Mouse (Mus musculus) neural tube, embryonic 13.5 days (tissue): Measurements from ENCODE around the gene Tdg. TPM values are rescaled to one million over a fixed set of nuclear protein-coding genes. Genes with fewer than 3 reads are reported as not detected.

Source experiments
- ATAC-seq: fragments of 200-750 bp; cut with Nextera tagmentation; 2 replicates; pipeline ENCODE4 v1.8.0; 2017; ENCODE audit warnings: low read depth, mild to moderate bottlenecking, moderate TSS enrichment, moderate library complexity
- H3K27ac ChIP-seq: fragments of 300-500 bp; sonication (generic); replicated peaks from 2 replicates; pipeline ENCODE4 v1.5.1; 2015; ENCODE audit warnings: moderate library complexity, mild to moderate bottlenecking, inconsistent platforms
- H3K27me3 ChIP-seq: fragments of 300-500 bp; sonication (generic); 2 replicates; pipeline ENCODE4 v1.6.1; 2015; ENCODE audit warnings: mild to moderate bottlenecking, inconsistent platforms
- H3K36me3 ChIP-seq: fragments of 300-500 bp; sonication (generic); 2 replicates; pipeline ENCODE4 v1.6.1; 2015; ENCODE audit warnings: mild to moderate bottlenecking, inconsistent platforms
- H3K4me1 ChIP-seq: fragments of 300-500 bp; sonication (generic); replicated peaks from 2 replicates; pipeline ENCODE4 v1.6.1; 2015; ENCODE audit warnings: inconsistent platforms
- H3K4me2 ChIP-seq: fragments of 300-500 bp; sonication (generic); 2 replicates; pipeline ENCODE4 v1.6.1; 2015; ENCODE audit warnings: inconsistent platforms, mild to moderate bottlenecking, moderate library complexity
- H3K4me3 ChIP-seq: fragments of 300-500 bp; sonication (generic); 2 replicates; pipeline ENCODE4 v1.5.1; 2015; ENCODE audit warnings: mild to moderate bottlenecking, inconsistent platforms
- H3K9ac ChIP-seq: fragments of 300-500 bp; sonication (generic); 2 replicates; pipeline ENCODE4 v1.6.1; 2015; ENCODE audit warnings: moderate library complexity, mild to moderate bottlenecking, inconsistent platforms
- H3K9me3 ChIP-seq: fragments of 300-500 bp; sonication (generic); 2 replicates; pipeline ENCODE4 v1.6.1; 2016; ENCODE audit warnings: inconsistent platforms
- WGBS: fragments of 180-500 bp; shearing (Covaris S2); methylation state at CpG from one replicate; pipeline ENCODE4 v1.1.7; 2015; 5-methylcytosine and 5-hydroxymethylcytosine counted together
- polyA plus RNA-seq: library from polyadenylated mRNA; unstranded; fragments of >200 nt; fragmentation: Nextera tagmentation; extraction: Ambion mirVana; gene quantifications from 2 replicates; pipeline ENCODE4 v1.2.1, GENCODE M21; 2015

The Tdg gene
- polyA plus RNA-seq, 1 experiment from 2014 or later = 195 TPM

DNA sequence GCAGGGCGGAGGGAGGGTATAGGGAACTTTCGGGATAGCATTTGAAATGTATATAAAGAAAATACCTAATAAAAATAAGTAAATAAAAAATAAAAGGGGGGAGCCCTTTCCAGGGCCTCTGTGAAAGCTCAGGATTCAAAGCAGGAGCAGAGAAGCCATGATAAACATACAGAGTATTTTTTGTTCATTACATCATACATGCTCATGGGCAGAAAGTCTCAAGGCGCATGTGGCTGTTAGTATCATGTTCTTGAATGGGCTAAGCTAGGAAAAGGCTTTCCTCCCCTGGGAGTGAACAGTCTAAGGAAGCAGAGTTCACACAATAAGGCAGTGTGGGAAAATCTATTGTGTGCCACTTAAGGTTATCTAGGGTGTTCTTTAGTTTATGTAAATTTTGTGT is 6.7 kb downstream of the Tdg start:
- H3K27me3 ChIP-seq = no peaks in the 10 kb centered on the region
- H3K9me3 ChIP-seq = no peaks in the 10 kb centered on the region
- H3K27ac ChIP-seq = no peak overlapping the region
- no peak overlapping the region for H3K9ac ChIP-seq
- WGBS = 92% methylated on average over 3 of the region's 3 CpGs
- peaks cover 66% of the 10 kb centered on the region for H3K36me3 ChIP-seq
- ATAC-seq = no peak
- no peak overlapping the region for H3K4me3 ChIP-seq
- no peak overlapping the region for H3K4me2 ChIP-seq
- H3K4me1 ChIP-seq = peaks cover 5% of the 10 kb centered on the region

DNA sequence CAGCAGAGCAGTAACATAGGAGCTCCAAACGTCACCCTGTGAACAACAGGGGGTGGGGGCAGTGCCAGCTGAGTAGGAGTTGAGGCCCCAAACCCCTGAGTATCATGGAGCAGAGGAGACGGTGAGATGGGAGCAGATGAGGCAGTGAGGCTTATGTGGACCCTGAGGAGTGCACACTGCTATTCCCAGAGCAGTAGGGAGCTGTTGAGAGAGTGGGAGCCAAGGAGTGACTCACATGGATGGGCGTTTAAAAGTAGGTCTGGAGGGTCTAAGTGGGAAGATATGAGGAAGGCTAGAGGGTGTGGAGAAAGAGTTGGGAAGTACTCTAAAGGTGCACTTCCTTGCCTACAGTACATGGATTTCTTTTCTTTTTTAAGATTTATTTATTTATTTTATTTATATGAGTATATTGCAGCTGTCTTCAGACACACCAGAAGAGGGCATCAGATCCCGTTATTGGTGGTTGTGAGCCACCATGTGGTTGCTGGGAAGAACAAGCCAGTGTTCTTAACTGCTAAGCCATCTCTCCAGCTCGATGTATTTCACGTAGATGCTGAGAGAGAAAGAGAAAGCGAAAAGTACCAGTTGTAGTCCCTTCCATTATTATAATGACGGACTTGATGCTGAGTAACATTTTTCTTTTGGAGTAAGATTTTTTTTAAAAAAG is 9.5 kb downstream of the Tdg start:
- no peaks in the 10 kb centered on the region for H3K27me3 ChIP-seq
- H3K9me3 ChIP-seq = no peaks in the 10 kb centered on the region
- no peak for ATAC-seq
- H3K9ac ChIP-seq = no peak overlapping the region
- H3K4me2 ChIP-seq = no peak overlapping the region
- H3K27ac ChIP-seq = no peak overlapping the region
- peaks cover 72% of the 10 kb centered on the region for H3K36me3 ChIP-seq
- 90% methylated on average over 8 of the region's 8 CpGs for WGBS
- no peak overlapping the region for H3K4me3 ChIP-seq
- H3K4me1 ChIP-seq = no peaks in the 10 kb centered on the region

DNA sequence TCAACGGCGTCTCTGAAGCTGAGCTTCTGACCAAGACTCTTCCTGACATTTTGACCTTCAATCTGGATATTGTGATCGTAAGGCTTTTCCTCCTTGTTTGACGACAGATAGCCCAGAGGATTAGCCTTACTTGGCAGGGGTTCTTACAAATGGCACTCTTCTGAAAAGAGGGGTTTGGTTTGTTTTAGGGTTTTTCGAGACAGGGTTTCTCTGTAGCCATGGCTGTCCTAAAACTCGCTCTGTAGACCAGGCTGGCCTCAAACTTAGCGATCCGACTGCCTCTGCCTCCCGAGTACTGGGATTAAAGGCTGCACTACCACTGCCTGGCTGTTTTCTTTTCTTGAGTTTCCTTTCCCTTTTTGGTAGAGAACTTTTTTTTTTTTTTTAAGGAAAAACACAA is 11.9 kb downstream of the Tdg start:
- Histone ChIP-seq H3K27ac (no peak overlapping the region), H3K4me3 (no peak overlapping the region), H3K4me2 (no peak overlapping the region), H3K4me1 (no peaks in the 10 kb centered on the region), H3K27me3 (no peaks in the 10 kb centered on the region), H3K9ac (no peak overlapping the region), H3K9me3 (no peaks in the 10 kb centered on the region), H3K36me3 (peaks cover 87% of the 10 kb centered on the region)
- WGBS = 94% methylated on average over 9 of the region's 9 CpGs
- ATAC-seq = no peak

DNA sequence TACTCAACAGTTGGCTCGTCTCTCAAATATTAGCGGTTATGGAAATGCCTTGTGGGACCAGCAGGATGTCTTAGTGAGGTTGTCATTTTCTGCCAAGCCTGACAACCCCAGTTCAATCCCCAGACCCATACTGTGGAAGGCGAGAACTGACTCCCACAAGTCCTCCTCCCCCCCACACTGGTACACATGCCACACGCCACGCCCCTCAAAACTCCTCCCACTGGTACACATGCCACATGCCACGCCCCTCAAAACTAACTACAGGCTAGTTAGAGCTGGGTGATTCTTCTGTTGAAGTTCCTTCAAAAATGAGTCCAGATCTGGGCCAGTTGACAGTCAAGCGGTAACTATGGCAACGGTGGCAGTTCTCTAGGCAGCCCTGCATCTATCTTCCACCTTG is 16.5 kb downstream of the Tdg start:
- 96% methylated on average over 8 of the region's 8 CpGs for WGBS
- no peak overlapping the region for H3K27ac ChIP-seq

DNA sequence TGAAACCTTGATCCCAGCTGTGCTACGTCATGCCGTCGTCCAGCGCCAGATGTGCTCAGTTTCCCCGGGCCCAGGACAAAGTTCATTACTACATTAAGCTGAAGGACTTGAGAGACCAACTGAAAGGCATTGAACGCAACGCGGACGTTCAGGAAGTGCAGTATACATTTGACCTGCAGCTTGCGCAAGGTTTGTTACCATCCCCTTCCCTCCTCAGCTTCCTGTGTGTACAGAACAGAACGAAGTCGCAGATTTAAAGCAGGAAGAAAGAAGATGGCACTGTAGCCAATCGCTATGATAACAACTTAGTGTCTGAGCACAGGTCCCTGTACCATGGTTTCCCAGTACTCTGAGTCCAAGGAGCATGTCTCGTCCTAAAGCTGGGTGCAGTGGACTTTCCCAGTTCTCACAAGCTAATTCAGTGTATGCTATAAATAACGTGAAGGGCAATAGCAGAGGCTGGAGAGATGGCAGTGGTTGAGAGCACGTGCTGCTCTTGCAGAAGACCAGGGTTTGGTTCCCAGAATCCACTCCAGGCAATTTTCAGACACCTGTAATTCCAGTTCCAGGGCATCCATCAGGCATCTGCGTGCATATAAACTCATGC is 17.7 kb downstream of the Tdg start:
- H3K4me1 ChIP-seq = no peaks in the 10 kb centered on the region
- no peak for ATAC-seq
- H3K9ac ChIP-seq = no peak overlapping the region
- no peaks in the 10 kb centered on the region for H3K27me3 ChIP-seq
- H3K9me3 ChIP-seq = no peaks in the 10 kb centered on the region
- peaks cover 70% of the 10 kb centered on the region for H3K36me3 ChIP-seq
- WGBS = 93% methylated on average over 17 of the region's 17 CpGs
- no peak overlapping the region for H3K27ac ChIP-seq
- H3K4me2 ChIP-seq = no peak overlapping the region
- H3K4me3 ChIP-seq = no peak overlapping the region

More for the DNA sequence above, 16.5 kb downstream of the Tdg start:
- H3K36me3 ChIP-seq = peaks cover 77% of the 10 kb centered on the region
- H3K9me3 ChIP-seq = no peaks in the 10 kb centered on the region
- no peak for ATAC-seq
- no peaks in the 10 kb centered on the region for H3K27me3 ChIP-seq
- H3K4me3 ChIP-seq = no peak overlapping the region
- H3K4me2 ChIP-seq = no peak overlapping the region
- no peaks in the 10 kb centered on the region for H3K4me1 ChIP-seq
- no peak overlapping the region for H3K9ac ChIP-seq

DNA sequence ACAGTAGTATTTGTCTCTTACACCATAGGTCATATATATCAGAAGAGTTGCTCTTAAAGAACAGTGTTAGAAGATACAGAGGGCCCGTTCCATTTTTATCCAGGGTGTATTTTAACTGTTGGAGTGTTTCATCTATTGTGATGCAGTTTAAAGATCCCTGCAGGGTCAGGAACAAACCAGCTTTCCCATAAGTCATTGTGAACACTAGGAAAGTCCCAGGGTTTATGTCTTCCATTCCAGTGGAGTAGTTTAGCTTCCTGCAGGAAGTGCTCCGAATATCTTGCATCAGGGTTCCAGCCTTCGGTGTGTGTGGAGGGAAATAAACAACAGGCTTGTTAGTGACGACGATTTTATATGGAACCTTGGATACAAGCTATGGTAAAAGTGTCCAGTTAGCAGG is 21.6 kb downstream of the Tdg start:
- Histone ChIP-seq H3K9me3 (no peaks in the 10 kb centered on the region), H3K9ac (no peak overlapping the region), H3K27ac (no peak overlapping the region), H3K27me3 (no peaks in the 10 kb centered on the region), H3K4me1 (no peaks in the 10 kb centered on the region), H3K4me2 (no peak overlapping the region), H3K36me3 (peaks cover 35% of the 10 kb centered on the region), H3K4me3 (no peak overlapping the region)
- WGBS = 86% methylated on average over 5 of the region's 5 CpGs
- ATAC-seq = no peak

DNA sequence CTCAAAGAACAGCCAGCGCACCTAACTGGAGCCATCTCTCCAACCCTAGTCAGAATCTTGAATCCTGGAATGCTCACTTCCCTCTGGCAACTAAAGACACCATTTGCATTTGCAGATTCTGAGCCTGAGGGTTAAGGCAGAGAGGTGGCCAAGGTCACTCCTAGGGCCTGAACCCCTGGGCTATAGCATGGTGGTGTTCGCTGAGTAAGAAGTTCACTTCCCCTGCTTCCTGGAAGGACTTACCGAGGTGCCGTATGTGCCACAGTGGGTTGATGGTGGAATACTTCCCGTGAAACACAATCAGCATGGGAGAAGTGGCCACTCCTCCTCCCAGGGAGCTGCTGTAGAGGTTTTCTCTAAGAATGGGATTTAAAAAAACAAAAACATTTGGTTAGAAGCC is 23.0 kb downstream of the Tdg start:
- Histone ChIP-seq H3K9me3 (no peaks in the 10 kb centered on the region), H3K9ac (no peak overlapping the region), H3K4me3 (no peak overlapping the region), H3K27ac (no peak overlapping the region), H3K4me1 (no peaks in the 10 kb centered on the region), H3K4me2 (no peak overlapping the region), H3K27me3 (no peaks in the 10 kb centered on the region), H3K36me3 (peaks cover 22% of the 10 kb centered on the region)
- WGBS = 74% methylated on average over 5 of the region's 5 CpGs
- no peak for ATAC-seq

DNA sequence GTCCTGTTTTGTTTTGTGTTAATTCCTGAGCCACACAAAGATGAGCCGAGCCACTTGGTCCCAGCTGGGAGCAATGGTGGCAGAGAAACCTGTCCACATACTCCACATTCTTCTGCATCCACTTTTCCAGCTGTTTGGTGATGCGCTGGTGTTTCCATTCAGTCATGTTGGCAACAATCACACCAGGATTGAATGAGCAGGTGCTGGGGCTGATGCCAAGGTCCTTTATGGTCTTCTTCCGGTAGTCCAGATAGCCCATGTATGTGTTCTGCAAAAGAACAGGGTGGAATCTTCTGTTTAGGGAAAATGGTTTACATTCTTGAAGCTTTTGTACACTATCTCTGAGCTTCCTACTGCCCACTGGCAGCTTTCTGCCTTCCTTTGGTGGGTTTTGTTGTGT is 25.0 kb downstream of the Tdg start:
- Histone ChIP-seq H3K4me1 (no peaks in the 10 kb centered on the region), H3K4me2 (no peak overlapping the region), H3K27me3 (no peaks in the 10 kb centered on the region), H3K4me3 (no peak overlapping the region), H3K9ac (no peak overlapping the region), H3K9me3 (no peaks in the 10 kb centered on the region), H3K36me3 (peaks cover 14% of the 10 kb centered on the region), H3K27ac (no peak overlapping the region)
- 91% methylated on average over 3 of the region's 3 CpGs for WGBS
- ATAC-seq = no peak

DNA sequence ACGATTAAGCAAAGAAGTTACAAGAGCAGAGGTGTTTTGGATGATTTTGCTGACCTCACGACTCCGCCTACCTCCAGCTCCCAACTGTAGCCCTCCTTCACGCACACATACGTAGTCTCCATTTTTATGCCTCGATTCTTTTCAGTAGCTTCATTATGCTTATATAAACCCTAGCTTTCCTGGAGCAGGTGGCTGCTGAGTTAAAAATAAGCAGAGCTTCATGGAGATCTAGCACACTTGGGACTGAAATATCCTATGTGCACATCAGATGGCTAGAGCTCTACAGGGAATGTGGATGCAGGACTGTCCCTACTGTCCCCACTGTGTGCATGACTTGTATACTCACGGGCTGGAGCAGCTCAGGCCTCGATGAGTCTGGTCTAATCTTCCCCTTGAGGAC is 32.2 kb downstream of the Tdg start:
- 0 out of 2 replicates have a peak, but pooled peaks cover 3% of the 10 kb centered on the region for H3K4me1 ChIP-seq
- no peak overlapping the region for H3K9ac ChIP-seq
- H3K9me3 ChIP-seq = no peaks in the 10 kb centered on the region
- no peak overlapping the region for H3K4me3 ChIP-seq
- no peaks in the 10 kb centered on the region for H3K36me3 ChIP-seq
- H3K27me3 ChIP-seq = no peaks in the 10 kb centered on the region
- no peak for ATAC-seq
- WGBS = 87% methylated on average over 8 of the region's 8 CpGs
- no peak overlapping the region for H3K4me2 ChIP-seq
- no peak overlapping the region for H3K27ac ChIP-seq

DNA sequence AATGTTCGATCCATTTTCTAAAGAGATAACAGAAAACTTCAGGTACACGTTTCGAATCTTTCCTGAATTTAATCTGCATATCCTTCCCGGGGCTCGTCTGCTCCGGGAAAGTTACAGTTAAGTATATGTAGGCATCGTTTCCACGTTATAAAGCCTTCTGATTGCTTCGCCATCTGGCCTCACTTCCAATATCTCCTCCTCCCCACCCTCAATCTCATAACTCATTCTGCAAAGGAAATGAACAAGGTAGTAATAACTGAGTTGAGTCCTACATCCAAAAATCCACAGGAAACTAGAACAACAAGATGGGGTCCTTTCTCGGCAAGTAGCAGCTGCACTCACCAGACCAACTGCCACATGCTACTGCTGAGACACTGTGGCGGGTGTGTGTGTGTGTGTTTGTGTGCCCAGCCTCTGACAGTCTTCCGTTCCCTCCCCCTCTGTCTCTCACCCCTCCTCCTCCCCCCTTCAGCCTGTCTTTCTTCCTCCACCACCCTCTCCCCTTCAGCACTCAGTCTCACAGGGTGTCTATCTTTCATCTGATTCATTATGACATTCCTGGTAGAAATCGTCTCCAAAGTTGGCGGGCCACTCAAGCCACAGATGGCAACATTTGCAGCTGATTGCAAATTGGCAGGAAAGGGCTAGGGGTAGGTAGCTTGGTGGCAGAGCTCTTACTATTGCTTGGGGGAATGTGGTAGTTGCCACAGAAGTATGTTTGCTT is 32.8 kb downstream of the Tdg start:
- no peaks in the 10 kb centered on the region for H3K9me3 ChIP-seq
- H3K27me3 ChIP-seq = no peaks in the 10 kb centered on the region
- no peak for ATAC-seq
- H3K4me2 ChIP-seq = no peak overlapping the region
- H3K27ac ChIP-seq = no peak overlapping the region
- 82% methylated on average over 14 of the region's 14 CpGs for WGBS
- no peaks in the 10 kb centered on the region for H3K36me3 ChIP-seq
- no peak overlapping the region for H3K9ac ChIP-seq
- 0 out of 2 replicates have a peak, but pooled peaks cover 3% of the 10 kb centered on the region for H3K4me1 ChIP-seq
- H3K4me3 ChIP-seq = no peak overlapping the region

DNA sequence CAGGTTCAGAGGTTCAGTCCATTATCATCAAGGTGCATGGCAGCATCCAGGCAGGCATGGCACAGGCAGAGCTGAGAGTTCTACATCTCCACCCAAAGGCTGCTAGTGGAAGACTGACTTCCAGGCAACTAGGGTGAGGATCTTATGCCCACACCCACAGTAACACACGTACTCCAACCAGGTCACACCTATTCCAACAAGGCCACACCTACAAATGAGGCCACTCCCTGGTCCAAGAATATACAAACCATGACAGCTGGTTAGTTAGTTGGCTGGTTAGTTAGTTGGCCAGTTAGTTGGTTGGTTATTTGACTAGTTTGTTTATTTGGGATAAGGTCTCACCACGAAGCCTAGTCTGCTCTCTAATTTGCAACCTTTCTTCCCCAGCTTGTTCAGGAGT is 33.7 kb downstream of the Tdg start:
- Histone ChIP-seq H3K4me1 (0 out of 2 replicates have a peak, but pooled peaks cover 3% of the 10 kb centered on the region), H3K9ac (no peak overlapping the region), H3K36me3 (no peaks in the 10 kb centered on the region), H3K27ac (no peak overlapping the region), H3K4me3 (no peak overlapping the region), H3K4me2 (no peak overlapping the region), H3K9me3 (no peaks in the 10 kb centered on the region), H3K27me3 (no peaks in the 10 kb centered on the region)
- 87% methylated on average over 2 of the region's 2 CpGs for WGBS
- ATAC-seq = no peak

DNA sequence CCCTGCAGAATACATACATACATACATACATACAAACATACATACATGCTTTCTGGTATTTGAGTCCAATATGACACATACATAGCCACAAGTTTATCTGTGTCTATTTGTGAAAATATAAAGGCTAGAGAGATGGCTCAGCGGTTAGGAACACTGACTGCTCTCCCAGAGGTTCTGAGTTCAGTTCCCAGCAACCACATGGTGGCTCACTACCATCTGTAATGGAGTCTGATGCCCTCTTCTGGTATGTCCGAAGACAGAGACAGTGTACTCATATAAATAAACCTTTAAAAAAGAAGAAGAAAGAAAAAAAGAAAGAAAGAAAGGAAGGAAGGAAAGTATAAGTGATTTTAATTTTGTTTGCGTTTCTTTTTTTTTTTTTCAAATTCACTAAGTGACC is 36.3 kb downstream of the Tdg start:
- WGBS = 62% methylated on average over 3 of the region's 3 CpGs
- Histone ChIP-seq H3K4me2 (no peak overlapping the region), H3K27me3 (no peaks in the 10 kb centered on the region), H3K9ac (no peak overlapping the region), H3K9me3 (no peaks in the 10 kb centered on the region), H3K27ac (no peak overlapping the region), H3K4me1 (0 out of 2 replicates have a peak, but pooled peaks cover 3% of the 10 kb centered on the region), H3K4me3 (no peak overlapping the region), H3K36me3 (no peaks in the 10 kb centered on the region)
- ATAC-seq = no peak
